8 mouse cellular contexts compared by ENCODE assay signal in the genomic region with DNA sequence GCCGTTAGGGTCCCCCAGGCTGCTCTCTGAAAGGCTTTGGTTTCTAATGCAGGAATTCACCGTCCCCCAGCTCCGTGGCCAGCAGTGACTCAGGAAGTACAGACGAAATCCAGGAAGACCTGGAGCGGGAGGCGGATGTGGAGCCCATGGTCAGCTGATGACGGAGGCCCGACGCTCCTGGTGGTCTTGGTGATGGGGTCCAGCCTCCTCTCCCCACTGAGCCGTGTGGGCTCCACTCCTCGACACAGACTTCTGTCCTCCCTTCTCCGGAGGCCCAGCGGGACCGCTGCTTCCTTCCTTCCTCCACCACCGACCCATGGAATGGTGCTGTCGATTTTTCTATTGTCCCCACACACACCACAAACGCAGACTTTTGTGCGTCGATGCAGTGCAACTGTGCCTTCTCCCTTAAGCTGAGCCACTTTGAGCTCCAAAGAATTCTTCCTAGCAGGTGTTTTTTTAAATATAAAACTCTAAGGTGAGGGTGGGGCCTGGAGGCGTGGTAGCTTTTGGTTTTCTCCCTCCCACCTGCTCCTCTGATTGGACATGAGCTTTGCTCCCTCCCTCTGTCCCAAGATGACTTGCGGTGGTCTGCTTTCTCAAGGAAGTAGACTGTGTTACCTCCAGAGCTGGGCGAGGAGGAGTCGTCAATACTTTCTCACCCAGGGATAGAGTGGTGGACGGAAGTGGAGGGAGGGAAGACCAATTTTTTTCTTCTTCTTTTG. TPM values are rescaled to one million over a fixed set of nuclear protein-coding genes. Genes with fewer than 3 reads are reported as not detected.
A peak's percentile ranks its signal among the peaks of the same experiment; 100 is the strongest.
DNase-seq lines count a peak whose midpoint lies in the region; ATAC-seq lines count a peak whose summit lies in the region.

No protein-coding gene starts in this region.

- H3K4me1 ChIP-seq in lung, embryonic 16.5 days (replicated peaks; ENCODE audit: control insufficient read depth, insufficient read depth, low read length) = peaks cover 19% of the 10 kb centered on the region

- peak overlapping the region; percentile 68 for H3K4me2 ChIP-seq in lung, embryonic 16.5 days (ENCODE audit: low read depth, low read length)

- H3K9me3 ChIP-seq in lung, embryonic 16.5 days (ENCODE audit: control insufficient read depth, low read length) = peaks cover 5% of the 10 kb centered on the region; the same call in 1 of the 2 replicates

- peak; percentile 68 for DNase-seq in urinary bladder, postnatal 14 days (ENCODE audit: low spot score)
- no peak for DNase-seq in urinary bladder, postnatal 10 days (ENCODE audit: low spot score)
- DNase-seq in kidney, adult 18-20 months = peak; percentile 60
- DNase-seq in skeletal muscle tissue, adult 2 months (ENCODE audit: low read depth, low spot score) = peak; percentile 54
- no peak for DNase-seq in gastrocnemius, postnatal 36 days
- no peak for DNase-seq in layer of hippocampus, postnatal 36 days

- ATAC-seq in granulocyte monocyte progenitor cell, adult 5-6 weeks (replicated peaks; ENCODE audit: poor library complexity, severe bottlenecking) = peak; percentile 95
- ATAC-seq in lung, embryonic 16.5 days (ENCODE audit: low read depth) = peak; percentile 87

- WGBS in lung, embryonic 16.5 days = 15% methylated on average over 24 of the region's 24 CpGs

- H3K36me3 ChIP-seq in lung, embryonic 16.5 days (ENCODE audit: control insufficient read depth, insufficient read depth, low read length) = peaks cover 25% of the 10 kb centered on the region

- no peaks in the 10 kb centered on the region for H3K27me3 ChIP-seq in lung, embryonic 16.5 days (ENCODE audit: control insufficient read depth, insufficient read depth, low read depth, low read length)

- H3K4me3 ChIP-seq in lung, embryonic 16.5 days (ENCODE audit: low read length) = peak overlapping the region; percentile 55

- peak overlapping the region; percentile 69 for H3K9ac ChIP-seq in lung, embryonic 16.5 days (ENCODE audit: low read length)

- H3K27ac ChIP-seq in lung, embryonic 16.5 days (ENCODE audit: low read length) = peak overlapping the region; percentile 82

- intact Hi-C loops in gastrocnemius, postnatal 36 days (cut with DNase I) = no loop called here

RNA-seq across cellular contexts. Expression of gene Aldh4a1, which starts 6.2 kb away (rescaled TPM):
- total RNA-seq in granulocyte monocyte progenitor cell, adult 5-6 weeks (2014; fragmentation: Nextera tagmentation) = 29.7 and 30.9 TPM in 2 replicates
- total RNA-seq in granulocyte monocyte progenitor cell, adult 5-6 weeks (2017) = 18.9 and 20.1 TPM in 2 replicates
- polyA plus RNA-seq in lung, embryonic 16.5 days (2015; fragmentation: Nextera tagmentation; extraction: Ambion mirVana) = 25.5 and 30.7 TPM in 2 replicates
- 10 to 100 TPM; 63.9 to 75.8 TPM for total RNA-seq in gastrocnemius, postnatal 36 days (2021)
- 10 to 100 TPM; 19.0 to 20.1 TPM for total RNA-seq in layer of hippocampus, postnatal 36 days (2021)

RNA-seq across cellular contexts. Expression of gene Gm21969, which starts 13.5 kb away (rescaled TPM):
- not detected in 2 replicates for total RNA-seq in granulocyte monocyte progenitor cell, adult 5-6 weeks (2014; fragmentation: Nextera tagmentation)
- total RNA-seq in granulocyte monocyte progenitor cell, adult 5-6 weeks (2017) = not detected in 2 replicates
- 0.05 TPM in 1 of 2 replicates, not detected in the other for polyA plus RNA-seq in lung, embryonic 16.5 days (2015; fragmentation: Nextera tagmentation; extraction: Ambion mirVana)
- not detected for total RNA-seq in gastrocnemius, postnatal 36 days (2021)
- not detected for total RNA-seq in layer of hippocampus, postnatal 36 days (2021)

RNA-seq across cellular contexts. Expression of gene Tas1r2, which starts 36.9 kb away (rescaled TPM):
- not detected in 2 replicates for total RNA-seq in granulocyte monocyte progenitor cell, adult 5-6 weeks (2014; fragmentation: Nextera tagmentation)
- total RNA-seq in granulocyte monocyte progenitor cell, adult 5-6 weeks (2017) = not detected in 2 replicates
- not detected in 2 replicates for polyA plus RNA-seq in lung, embryonic 16.5 days (2015; fragmentation: Nextera tagmentation; extraction: Ambion mirVana)
- total RNA-seq in gastrocnemius, postnatal 36 days (2021) = not detected
- not detected for total RNA-seq in layer of hippocampus, postnatal 36 days (2021)

Comparison
In these comparisons a context has a peak if more than half of its experiments do, and no peak if none do; other contexts are left out.
1. DNase-seq: peak in urinary bladder, postnatal 14 days (single experiment), kidney, adult 18-20 months (single experiment) and skeletal muscle tissue, adult 2 months (single experiment); none in urinary bladder, postnatal 10 days (single experiment), gastrocnemius, postnatal 36 days (0 of 2) and layer of hippocampus, postnatal 36 days (0 of 2).